Mouse (Mus musculus) ES-Bruce4 (cell line): ENCODE measurements around the gene Ndufaf4.

Experiments
- CTCF ChIP-seq: IDR thresholded peaks from one replicate; pipeline ENCODE4 v1.8.1; 2011; ENCODE audit warnings: low read depth, low read length
- EP300 ChIP-seq: IDR thresholded peaks from 2 replicates; pipeline ENCODE4 v1.6.1; 2011; ENCODE audit warnings: low read depth, low read length; ENCODE audit not compliant: insufficient read depth
- POLR2A ChIP-seq: IDR thresholded peaks from one replicate; pipeline ENCODE4 v1.8.1; 2011; ENCODE audit warnings: low read length; ENCODE audit not compliant: insufficient read depth

GRCm38 (mm10) chr4:24907745-24908144, 9.9 kb downstream of the Ndufaf4 start:
- TF ChIP-seq POLR2A (no peak), CTCF (no peak), EP300 (no peak)
